Mouse (Mus musculus): ENCODE measurements around the gene Gm11037. TPM values are rescaled to one million over a fixed set of nuclear protein-coding genes. Genes with fewer than 3 reads are reported as not detected.

The Gm11037 gene
- total RNA-seq, 2 experiments from 2014 or later, result not detected

- intact Hi-C loops (cut with DNase I), result no loop called here
- no peak for DNase-seq
- H3K27ac ChIP-seq, result no peak overlapping the region
- no peak for TF ChIP-seq CTCF (IDR thresholded peaks at IDR 0.05)
- no peak overlapping the region for H3K4me3 ChIP-seq
These were observed 32.9 kb downstream of the Gm11037 start for GRCm38 (mm10) chr2:131166172-131166571.

GRCm38 (mm10) chr2:131167984-131168383, 34.7 kb downstream of the Gm11037 start:
- DNase-seq, result no peak
- Histone ChIP-seq H3K27ac (no peak overlapping the region), H3K4me3 (no peak overlapping the region)
- TF ChIP-seq CTCF (IDR thresholded peaks at IDR 0.05), result no peak
- intact Hi-C loops (cut with DNase I), result no loop called here

- Histone ChIP-seq H3K27ac (no peak overlapping the region), H3K4me3 (no peak overlapping the region)
- TF ChIP-seq CTCF (IDR thresholded peaks at IDR 0.05), result no peak
- intact Hi-C loops (cut with DNase I), result no loop called here
- DNase-seq, result no peak
These were observed 35.6 kb downstream of the Gm11037 start for GRCm38 (mm10) chr2:131168914-131169313.

- peak overlapping the region; percentile 46 for H3K27ac ChIP-seq
- DNase-seq, result no peak
- intact Hi-C loops (cut with DNase I), result no loop called here
- peak overlapping the region; percentile 69 for H3K4me3 ChIP-seq
- TF ChIP-seq CTCF (IDR thresholded peaks at IDR 0.05), result no peak
These were observed 37.6 kb downstream of the Gm11037 start for GRCm38 (mm10) chr2:131170936-131171335.

- intact Hi-C loops (cut with DNase I), result no loop called here
- TF ChIP-seq CTCF (IDR thresholded peaks at IDR 0.05), result peak; percentile 44
- Histone ChIP-seq H3K4me3 (peak overlapping the region; percentile 69), H3K27ac (peak overlapping the region; percentile 46)
- peak; percentile 83 for DNase-seq
These were observed 38.3 kb downstream of the Gm11037 start for GRCm38 (mm10) chr2:131171401-131172104.

GRCm38 (mm10) chr2:131172322-131172721, 39.0 kb downstream of the Gm11037 start:
- Histone ChIP-seq H3K27ac (no peak overlapping the region), H3K4me3 (no peak overlapping the region)
- DNase-seq, result no peak
- no peak for TF ChIP-seq CTCF (IDR thresholded peaks at IDR 0.05)
- intact Hi-C loops (cut with DNase I), result no loop called here

GRCm38 (mm10) chr2:131174700-131175099, 41.4 kb downstream of the Gm11037 start:
- intact Hi-C loops (cut with DNase I), result loop anchor here (5.0 kb wide), 1 partner anchor 38 kb away; no protein-coding TSS in a partner anchor
- H3K27ac ChIP-seq, result peak overlapping the region; percentile 35; the same call in 1 of the 2 replicates
- no peak for TF ChIP-seq CTCF (IDR thresholded peaks at IDR 0.05)
- DNase-seq, result peak; percentile 59
- H3K4me3 ChIP-seq, result peak overlapping the region; percentile 75

- Histone ChIP-seq H3K4me3 (no peak overlapping the region), H3K27ac (peak overlapping the region; percentile 35; the same call in 1 of the 2 replicates)
- DNase-seq, result no peak
- intact Hi-C loops (cut with DNase I), result loop anchor here (5.0 kb wide), 1 partner anchor 37 kb away; no protein-coding TSS in a partner anchor
- no peak for TF ChIP-seq CTCF (IDR thresholded peaks at IDR 0.05)
These were observed 42.1 kb downstream of the Gm11037 start for GRCm38 (mm10) chr2:131175286-131175944.

GRCm38 (mm10) chr2:131175945-131176309, 42.6 kb downstream of the Gm11037 start:
- TF ChIP-seq CTCF (IDR thresholded peaks at IDR 0.05), result no peak
- intact Hi-C loops (cut with DNase I), result loop anchor here (5.0 kb wide), 1 partner anchor 36 kb away; no protein-coding TSS in a partner anchor
- H3K4me3 ChIP-seq, result no peak overlapping the region
- no peak for DNase-seq
- no peak overlapping the region for H3K27ac ChIP-seq

- no peak for DNase-seq
- no peak for TF ChIP-seq CTCF (IDR thresholded peaks at IDR 0.05)
- intact Hi-C loops (cut with DNase I), result loop anchor here (5.0 kb wide), 1 partner anchor 36 kb away; no protein-coding TSS in a partner anchor
- Histone ChIP-seq H3K27ac (no peak overlapping the region), H3K4me3 (no peak overlapping the region)
These were observed 43.2 kb downstream of the Gm11037 start for GRCm38 (mm10) chr2:131176491-131176890.

GRCm38 (mm10) chr2:131177932-131178331, 44.6 kb downstream of the Gm11037 start:
- H3K27ac ChIP-seq, result peak overlapping the region; percentile 85
- no peak for TF ChIP-seq CTCF (IDR thresholded peaks at IDR 0.05)
- intact Hi-C loops (cut with DNase I), result loop anchor here (5.0 kb wide), 1 partner anchor 34 kb away; no protein-coding TSS in a partner anchor

GRCm38 (mm10) chr2:131178828-131179245, 45.5 kb downstream of the Gm11037 start:
- intact Hi-C loops (cut with DNase I), result loop anchor here (5.0 kb wide), 1 partner anchor 33 kb away; no protein-coding TSS in a partner anchor
- peak; percentile 39 for DNase-seq
- TF ChIP-seq CTCF (IDR thresholded peaks at IDR 0.05), result no peak
- peak overlapping the region; percentile 88 for H3K4me3 ChIP-seq
- peak overlapping the region; percentile 85 for H3K27ac ChIP-seq

More at GRCm38 (mm10) chr2:131177932-131178331, 44.6 kb downstream of the Gm11037 start:
- DNase-seq, result no peak
- H3K4me3 ChIP-seq, result peak overlapping the region; percentile 88

All from gastrocnemius, adult 2 months (tissue).